Mouse (Mus musculus) gonadal fat pad, adult 2 months (tissue): ENCODE measurements around the gene Mmp12. TPM values are rescaled to one million over a fixed set of nuclear protein-coding genes. Genes with fewer than 3 reads are reported as not detected.
"Not testable (repeated sequence)": the region's sequence is repeated elsewhere in the genome, so short reads cannot be mapped to it uniquely, and the experiment has no call there.

ENCODE experiments used
- DNase-seq: peaks from one replicate; pipeline ENCODE4 v3.0.0-alpha.2; 2012; ENCODE audit warnings: low read depth
- polyA plus RNA-seq: library from polyadenylated mRNA; depleted of rRNA; stranded (reverse); fragments of >200 nt; gene quantifications from 2 replicates; pipeline ENCODE4 v1.2.3, GENCODE M21; 2012; rRNA removed

Mmp12 gene
- 2.9 and 5.5 TPM in 2 replicates for polyA plus RNA-seq

- no peak for DNase-seq
Measured at GRCm38 (mm10) chr9:7344107-7344506, at the start of gene Mmp12. Gene Mmp12, plus strand, starts transcription at chr9:7344381.

- DNase-seq, result no peak
Measured at GRCm38 (mm10) chr9:7331847-7332246, 12.3 kb upstream of the Mmp12 start.

GRCm38 (mm10) chr9:7335766-7336680 lies 8.2 kb upstream of the Mmp12 start:
- no peak for DNase-seq

- DNase-seq, result no peak
Measured at GRCm38 (mm10) chr9:7336740-7337483, 7.3 kb upstream of the Mmp12 start.

GRCm38 (mm10) chr9:7345513-7345912 lies 1.3 kb downstream of the Mmp12 start:
- no peak for DNase-seq

- no peak for DNase-seq
Measured at GRCm38 (mm10) chr9:7354535-7354934, 10.4 kb downstream of the Mmp12 start.

- no peak for DNase-seq
Measured at GRCm38 (mm10) chr9:7387947-7388346, 43.8 kb downstream of the Mmp12 start, which contains the start of gene Mmp1b. Gene Mmp1b, minus strand, starts transcription at chr9:7388047.

GRCm38 (mm10) chr9:7396556-7396955 lies 52.4 kb downstream of the Mmp12 start:
- not testable (repeated sequence) for DNase-seq

Other genes starting within 250 kb of the Mmp12 start
- gene Dync2h1, start 159.9 kb upstream of the Mmp12 start, polyA plus RNA-seq, result 2.1 and 2.4 TPM in 2 replicates
- 22.3 and 27.9 TPM in 2 replicates for gene Dcun1d5, start 159.9 kb upstream of the Mmp12 start, polyA plus RNA-seq
- 0.06 and 0.22 TPM in 2 replicates for gene Mmp13, start 71.9 kb upstream of the Mmp12 start, polyA plus RNA-seq
- gene Mmp1b, start 43.7 kb downstream of the Mmp12 start, polyA plus RNA-seq, result 0.13 and 0.14 TPM in 2 replicates
- 0.23 and 0.34 TPM in 2 replicates for gene Mmp3, start 101.4 kb downstream of the Mmp12 start, polyA plus RNA-seq
- not detected in 2 replicates for gene Mmp10, start 158.0 kb downstream of the Mmp12 start, polyA plus RNA-seq
- 0.08 TPM in 1 of 2 replicates, not detected in the other for gene Mmp8, start 214.1 kb downstream of the Mmp12 start, polyA plus RNA-seq
- gene Mmp27, start 227.0 kb downstream of the Mmp12 start, polyA plus RNA-seq, result 0.15 and 0.27 TPM in 2 replicates